Mouse (Mus musculus): ENCODE measurements at regions not wholly inside any gene's neighbourhood (a gene's known extent, or its start where the extent isn't known, plus 50 kb on each side); places are given as distances from the start of the nearest gene placed in this dataset.

DNA sequence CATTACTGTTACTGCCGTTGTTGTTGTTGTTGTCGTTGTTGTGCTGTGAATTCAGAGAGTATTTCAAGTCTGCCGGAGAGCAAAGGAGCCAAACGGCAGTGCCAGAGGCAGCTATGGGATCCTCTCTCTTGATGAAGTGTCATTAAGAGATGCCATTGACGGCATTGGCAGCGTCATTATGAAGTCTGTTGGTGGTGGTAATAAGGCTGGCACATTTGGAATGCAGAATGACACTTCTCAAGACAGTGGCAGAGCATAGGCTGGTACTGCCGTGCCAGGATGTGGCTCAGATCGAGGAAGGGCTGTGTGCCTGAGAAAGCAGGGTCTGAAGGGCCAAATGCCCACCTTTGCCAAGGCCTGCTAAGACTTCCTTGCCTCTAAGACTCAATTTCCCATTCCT lies 494.3 kb downstream of the Vrk1 start:
- TF ChIP-seq FOSL1 (IDR thresholded peaks at IDR 0.05; ENCODE audit: insufficient read depth, low read length, poor library complexity, severe bottlenecking) (no peak), CTCF (IDR thresholded peaks at IDR 0.05; ENCODE audit: control insufficient read depth, insufficient read depth, insufficient read length) (no peak), USF1 (IDR thresholded peaks at IDR 0.05; ENCODE audit: low read depth) (no peak), MYOD1 (IDR thresholded peaks at IDR 0.05; ENCODE audit: control insufficient read depth, insufficient read length, low read depth) (no peak)
